Mouse (Mus musculus): ENCODE results near the gene Cd47. TPM values are rescaled to one million over a fixed set of nuclear protein-coding genes. Genes with fewer than 3 reads are reported as not detected.

The Cd47 gene
- total RNA-seq, 1 experiment from 2014 or later = 337 TPM

DNA sequence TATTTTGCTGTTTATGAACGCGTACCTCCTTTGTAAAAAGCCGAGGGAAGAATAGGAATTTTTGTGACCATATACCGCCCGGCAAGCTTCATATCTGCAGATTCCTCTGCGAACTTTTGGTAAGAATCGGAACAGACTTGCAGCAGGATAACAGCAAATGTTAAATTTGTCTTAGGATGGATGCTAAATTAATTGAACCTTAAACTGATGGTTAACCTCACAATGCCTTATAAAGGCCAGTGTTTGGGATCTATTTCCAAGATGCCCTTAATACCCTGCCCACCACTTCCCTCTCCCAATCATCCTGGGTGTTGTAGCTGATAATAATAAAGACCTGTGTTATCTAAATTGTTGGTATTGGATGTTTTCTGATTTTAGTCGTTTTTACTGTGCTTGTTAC lies 56.3 kb downstream of the Cd47 start:
- ATAC-seq (replicated peaks; ENCODE audit: insufficient number of reproducible peaks, low FRiP score, low TSS enrichment, poor library complexity, severe bottlenecking) = no peak

DNA sequence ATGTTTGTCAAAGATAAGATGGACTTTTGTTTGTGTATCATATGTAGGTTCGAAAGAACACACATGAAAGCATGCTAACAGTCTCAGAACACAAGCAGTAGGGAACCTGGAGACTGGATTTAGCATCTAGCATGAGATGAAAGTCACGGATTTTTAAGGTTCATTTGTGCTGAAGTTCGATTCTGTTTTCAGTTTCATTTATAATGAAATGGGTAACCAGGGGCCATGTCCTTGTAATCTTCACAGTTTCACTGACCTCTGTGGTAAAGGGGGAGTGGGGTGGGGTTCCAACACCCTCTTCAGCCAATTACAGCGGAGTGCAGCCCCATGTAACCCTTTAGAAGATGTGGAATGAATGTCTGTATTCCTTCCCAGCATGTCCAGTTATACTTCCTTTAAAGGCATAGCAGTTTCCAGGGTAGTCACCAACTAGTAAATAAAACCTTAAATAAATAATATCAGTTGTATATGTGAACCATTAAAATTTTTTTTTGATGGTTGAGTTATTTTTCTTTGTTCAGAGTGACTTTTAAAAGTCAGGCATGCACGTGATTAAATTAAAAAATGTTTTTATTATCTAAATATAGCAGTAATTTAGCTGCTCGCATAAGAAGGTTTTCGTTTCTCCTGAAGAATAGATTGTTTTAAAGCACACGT lies 57.3 kb downstream of the Cd47 start:
- no peak for ATAC-seq (replicated peaks; ENCODE audit: insufficient number of reproducible peaks, low FRiP score, low TSS enrichment, poor library complexity, severe bottlenecking)

DNA sequence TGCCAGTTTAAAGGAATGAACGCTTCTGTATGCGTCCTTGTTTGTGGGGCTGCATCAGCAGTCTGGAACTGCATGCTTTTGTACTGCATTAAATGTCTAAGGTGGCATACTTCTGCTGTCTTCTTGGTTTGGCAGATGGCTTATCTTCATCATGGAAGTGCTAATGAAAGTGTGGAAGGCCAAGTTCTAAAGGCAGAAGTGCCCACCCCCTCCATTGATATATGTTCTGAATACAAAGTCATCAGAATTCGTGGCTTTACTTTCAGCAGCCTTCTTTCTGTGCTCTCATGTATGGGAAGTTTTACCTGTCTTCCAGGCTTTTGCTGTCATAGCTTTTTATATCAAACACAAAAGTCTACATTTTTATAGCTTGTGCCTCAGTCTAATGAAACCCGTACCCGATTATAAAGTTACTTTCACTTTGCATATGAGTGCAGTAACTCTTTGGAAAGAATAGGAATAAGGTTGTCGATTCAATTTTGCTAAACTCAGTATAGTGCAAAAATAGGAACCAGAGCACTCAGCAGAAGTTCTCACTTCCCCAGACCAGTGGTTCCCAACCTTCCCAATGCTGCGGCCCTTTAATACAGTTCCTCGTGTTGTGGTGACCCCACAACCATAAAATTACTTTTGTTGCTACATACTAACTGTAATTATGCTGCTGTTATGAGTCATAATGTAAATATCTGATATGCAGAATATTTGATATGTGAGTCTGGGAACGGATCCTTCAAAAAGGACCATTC lies 58.0 kb downstream of the Cd47 start:
- 0 out of 2 replicates have a peak, but pooled peaks have one; percentile 15 for ATAC-seq (replicated peaks; ENCODE audit: insufficient number of reproducible peaks, low FRiP score, low TSS enrichment, poor library complexity, severe bottlenecking)

DNA sequence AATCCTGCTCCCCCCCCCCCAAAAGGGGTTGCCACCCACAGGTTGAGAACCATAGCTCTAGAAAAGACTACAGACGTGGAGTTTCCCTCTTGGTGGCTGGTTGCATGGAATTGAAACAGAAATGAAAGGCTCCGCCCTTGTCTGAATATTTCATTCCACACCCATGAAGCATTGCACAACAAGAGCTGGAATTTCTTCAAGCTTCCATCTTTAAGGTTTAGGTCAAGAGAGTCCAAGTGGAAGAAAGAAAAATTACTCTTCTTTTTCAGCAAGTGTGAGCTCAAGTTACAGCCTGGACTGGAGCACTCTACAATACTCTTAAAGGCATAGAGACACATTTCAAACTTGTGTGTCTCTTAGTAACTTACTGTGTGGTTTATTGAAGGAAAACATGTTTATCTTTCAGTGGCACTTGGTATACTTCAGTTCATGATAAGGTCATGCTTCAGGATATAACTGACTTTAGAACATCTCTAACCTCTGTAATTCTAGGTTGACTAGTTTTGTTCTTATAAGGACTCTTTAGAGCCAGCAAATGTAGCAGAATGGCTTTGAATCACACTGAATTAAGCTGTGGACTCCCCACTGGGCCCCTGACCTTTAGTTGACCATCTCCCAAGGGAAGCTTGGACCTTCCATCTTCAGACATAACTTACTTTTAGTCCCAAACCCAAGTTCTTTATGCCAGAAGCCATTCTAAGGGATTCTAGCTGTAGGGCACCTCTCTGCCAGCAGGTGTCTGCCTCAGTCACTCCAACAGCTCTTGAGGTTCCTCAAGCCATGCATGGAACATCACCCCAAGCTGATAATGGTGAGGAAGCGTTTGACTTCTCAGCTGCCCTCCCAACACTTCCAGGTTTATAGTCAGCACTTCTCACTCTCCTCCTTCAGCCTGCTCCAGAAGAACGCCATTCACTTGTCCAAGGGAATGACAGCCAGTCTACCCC lies 58.8 kb downstream of the Cd47 start:
- no peak for ATAC-seq (replicated peaks; ENCODE audit: insufficient number of reproducible peaks, low FRiP score, low TSS enrichment, poor library complexity, severe bottlenecking)

DNA sequence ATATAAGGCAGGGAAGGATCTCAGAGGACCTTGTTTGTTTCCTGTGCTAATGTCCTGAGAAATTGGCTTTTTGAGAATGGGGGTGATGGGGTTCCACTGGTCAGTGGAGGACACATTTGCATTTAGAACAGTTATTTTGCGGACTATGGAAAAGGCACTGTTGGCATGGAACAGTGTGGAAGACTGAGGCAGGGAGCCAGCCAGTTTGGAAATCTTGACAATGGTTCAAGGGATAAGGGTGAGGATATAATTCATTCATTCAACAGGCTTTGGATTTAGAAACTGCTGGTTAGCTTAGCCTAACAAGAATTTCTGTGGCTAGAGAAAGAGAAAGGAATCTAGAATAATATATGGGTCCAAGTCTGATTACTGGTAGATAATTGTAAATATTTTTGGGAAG lies 61.7 kb downstream of the Cd47 start:
- ATAC-seq (replicated peaks; ENCODE audit: insufficient number of reproducible peaks, low FRiP score, low TSS enrichment, poor library complexity, severe bottlenecking) = no peak

DNA sequence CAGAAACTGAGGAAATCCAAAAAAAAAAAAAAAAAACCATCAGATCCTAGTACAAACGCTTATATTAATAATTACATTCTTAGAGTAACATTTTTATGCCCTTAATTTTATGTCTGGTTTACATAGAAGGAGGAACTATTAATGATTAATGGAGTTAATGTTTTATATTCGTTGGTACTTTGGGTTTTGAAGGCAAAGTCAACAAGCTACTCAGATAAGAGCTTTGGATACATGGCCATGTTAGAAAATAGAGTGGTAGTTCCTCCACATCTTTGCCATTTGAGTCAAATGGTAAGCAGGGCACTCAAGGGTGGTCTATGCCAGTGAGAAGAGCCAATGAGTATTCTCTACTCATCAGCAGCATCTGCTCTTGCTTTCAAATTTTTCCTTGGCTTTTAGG lies 66.3 kb downstream of the Cd47 start:
- ATAC-seq (replicated peaks; ENCODE audit: insufficient number of reproducible peaks, low FRiP score, low TSS enrichment, poor library complexity, severe bottlenecking) = no peak

DNA sequence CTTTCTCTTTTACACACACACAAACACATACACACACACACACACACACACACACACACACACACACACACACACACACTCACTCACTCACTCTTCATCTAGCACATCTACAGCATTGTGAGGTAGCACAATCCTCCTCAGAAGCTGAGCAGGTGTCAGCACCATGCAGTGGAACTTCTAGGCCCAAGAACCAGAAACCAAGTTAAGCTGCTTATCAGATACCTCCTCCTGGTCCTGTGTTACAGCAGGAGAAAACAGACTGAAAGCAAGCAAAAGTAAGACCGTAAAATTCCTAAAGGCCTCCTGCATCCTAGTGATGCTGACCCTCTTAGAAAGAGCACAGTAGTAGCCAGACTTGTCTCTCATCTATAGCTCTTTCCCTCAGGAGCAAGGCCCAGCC lies 67.9 kb downstream of the Cd47 start:
- ATAC-seq (replicated peaks; ENCODE audit: insufficient number of reproducible peaks, low FRiP score, low TSS enrichment, poor library complexity, severe bottlenecking) = no peak

DNA sequence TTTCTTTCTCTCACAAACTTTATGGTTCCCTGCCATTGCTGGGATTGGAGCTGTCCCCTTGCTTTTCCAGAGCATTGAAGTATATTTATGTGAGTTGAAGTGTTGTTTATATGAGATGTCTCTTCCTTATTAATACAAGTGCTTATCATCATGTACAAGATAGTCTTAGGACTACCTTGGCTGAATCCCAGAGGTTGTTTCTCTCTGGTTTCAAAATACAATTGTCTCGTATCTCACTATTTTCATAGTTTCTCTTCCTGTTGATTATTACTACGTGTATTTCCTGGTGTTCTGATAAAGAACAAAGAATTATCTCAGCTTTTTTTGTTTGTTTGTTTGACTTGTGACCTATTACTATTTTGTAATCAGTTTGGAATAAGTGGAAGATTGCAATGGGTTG lies 73.6 kb downstream of the Cd47 start:
- ATAC-seq (replicated peaks; ENCODE audit: insufficient number of reproducible peaks, low FRiP score, low TSS enrichment, poor library complexity, severe bottlenecking) = no peak

DNA sequence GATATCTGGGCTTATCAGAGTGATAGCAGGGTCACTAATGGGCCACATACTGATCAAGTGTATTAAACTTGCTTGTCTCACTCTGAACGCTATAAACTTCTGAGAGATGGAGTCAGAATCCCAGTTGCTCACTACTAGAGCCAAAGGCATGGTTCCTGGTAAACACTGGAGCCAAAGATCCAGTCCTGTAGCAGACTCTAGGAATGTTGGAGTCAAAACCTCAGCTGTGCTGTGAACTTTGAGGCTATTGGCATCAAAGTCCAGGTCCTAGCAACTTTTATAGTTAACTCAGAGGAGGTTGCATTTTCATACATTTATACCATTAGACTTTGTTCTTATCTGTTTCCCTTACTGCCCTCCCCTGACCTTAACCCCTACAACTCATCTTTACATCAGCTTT lies 74.2 kb downstream of the Cd47 start:
- no peak for ATAC-seq (replicated peaks; ENCODE audit: insufficient number of reproducible peaks, low FRiP score, low TSS enrichment, poor library complexity, severe bottlenecking)

DNA sequence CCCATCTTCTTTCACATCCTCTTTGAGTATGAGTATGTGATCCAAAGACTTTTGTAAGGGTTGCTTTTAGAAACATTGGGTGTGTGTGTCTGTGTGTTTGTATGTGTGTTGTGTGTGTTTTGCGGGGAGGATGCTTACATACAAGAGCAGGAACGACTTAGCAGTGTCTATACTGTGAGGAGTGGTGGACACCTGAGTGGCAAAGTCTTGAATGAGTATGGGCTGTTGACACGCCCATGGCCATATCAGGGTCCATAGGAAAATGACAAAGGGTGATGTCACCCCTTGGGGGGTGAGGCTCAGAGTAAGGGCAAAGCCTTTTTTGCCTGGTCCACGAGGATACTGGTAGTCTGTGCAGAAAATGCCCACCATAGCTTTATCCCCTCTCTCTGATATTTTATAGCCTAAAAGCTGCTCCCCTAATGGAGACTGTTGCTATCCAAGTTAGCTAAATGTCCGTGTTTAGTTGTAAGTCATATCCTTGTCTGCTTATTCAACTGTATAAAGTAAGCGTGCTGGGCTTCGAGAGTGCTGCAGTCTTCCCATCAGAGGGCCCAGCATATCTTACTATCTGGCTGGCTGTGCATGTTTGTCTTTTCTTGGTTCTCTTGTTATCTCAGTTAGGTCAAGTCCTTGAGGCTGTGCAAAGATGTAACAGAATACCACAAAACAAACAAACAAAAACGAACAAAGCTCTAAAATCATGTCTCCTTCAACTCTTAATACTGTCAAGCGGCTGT lies 76.1 kb downstream of the Cd47 start:
- ATAC-seq (replicated peaks; ENCODE audit: insufficient number of reproducible peaks, low FRiP score, low TSS enrichment, poor library complexity, severe bottlenecking) = peak; percentile 40; the same call in 1 of the 2 replicates

DNA sequence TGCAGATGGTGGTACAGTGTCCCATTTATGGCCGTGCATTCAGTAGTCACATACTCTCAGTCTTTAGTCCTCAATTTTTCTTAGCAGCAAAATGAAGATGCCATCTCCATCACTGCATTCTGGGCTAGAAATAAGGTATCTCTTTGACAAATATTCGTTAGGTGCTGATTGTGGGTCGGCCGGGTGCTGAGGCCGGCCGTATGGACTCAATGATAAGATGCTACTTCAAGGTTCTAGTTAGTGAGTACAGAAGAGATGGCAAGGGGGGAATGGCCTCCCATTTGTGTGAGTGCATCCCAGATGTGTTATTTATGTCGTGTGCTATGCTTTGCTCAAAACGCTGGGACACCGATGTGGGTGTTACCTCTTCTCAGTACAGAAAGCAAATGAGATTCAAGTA lies 76.9 kb downstream of the Cd47 start:
- ATAC-seq (replicated peaks; ENCODE audit: insufficient number of reproducible peaks, low FRiP score, low TSS enrichment, poor library complexity, severe bottlenecking) = no peak

DNA sequence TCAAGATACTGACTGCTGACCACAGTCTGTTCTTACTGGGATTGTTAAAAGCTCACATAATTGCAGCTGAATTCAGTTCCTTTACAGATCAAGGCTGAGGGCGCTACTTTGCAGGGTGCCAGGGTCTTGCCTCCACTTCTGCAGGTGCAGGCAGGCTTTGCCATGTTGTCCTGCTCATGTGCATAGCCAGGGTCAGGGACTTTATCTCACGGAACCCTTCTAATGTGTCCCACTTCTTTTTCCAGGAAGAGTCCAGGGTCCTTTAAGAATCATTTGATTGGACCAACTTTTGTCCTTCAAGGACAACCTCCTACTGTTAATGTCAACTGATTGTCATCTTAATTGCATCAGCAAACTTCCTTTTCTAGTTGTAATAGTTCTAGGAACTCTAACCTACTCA lies 77.7 kb downstream of the Cd47 start:
- ATAC-seq (replicated peaks; ENCODE audit: insufficient number of reproducible peaks, low FRiP score, low TSS enrichment, poor library complexity, severe bottlenecking) = no peak

DNA sequence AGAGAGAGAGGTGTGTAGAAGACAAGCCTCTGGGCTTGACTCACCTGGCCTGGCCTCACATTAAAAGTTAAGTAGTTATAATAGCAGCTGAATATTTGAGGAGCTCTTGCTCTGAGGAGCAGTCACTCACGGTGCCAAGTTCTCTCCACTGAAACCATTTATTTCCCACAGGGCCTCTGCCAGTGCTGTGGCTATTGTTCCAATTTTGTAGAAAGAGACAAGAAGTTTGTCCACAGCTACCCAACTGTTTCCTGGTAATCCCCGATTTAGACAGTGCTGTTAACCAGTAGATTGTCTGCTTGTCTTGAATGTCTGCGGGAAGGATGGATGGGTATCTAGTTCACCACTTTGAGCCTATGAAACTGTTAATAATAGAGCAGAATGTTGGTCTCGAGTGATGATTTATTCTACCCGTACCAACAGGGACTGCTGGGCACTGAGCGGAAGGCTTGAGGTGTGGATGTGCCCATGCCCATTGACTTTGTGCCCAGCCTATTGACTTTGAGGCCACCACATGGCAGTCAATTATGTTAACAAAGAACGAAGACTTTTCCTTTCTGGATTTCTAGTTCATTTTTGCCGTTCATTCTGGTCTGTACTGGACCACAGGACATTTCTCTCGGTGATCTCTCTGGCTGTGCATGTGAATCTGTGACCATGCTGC lies 86.2 kb downstream of the Cd47 start:
- ATAC-seq (replicated peaks; ENCODE audit: insufficient number of reproducible peaks, low FRiP score, low TSS enrichment, poor library complexity, severe bottlenecking) = no peak

DNA sequence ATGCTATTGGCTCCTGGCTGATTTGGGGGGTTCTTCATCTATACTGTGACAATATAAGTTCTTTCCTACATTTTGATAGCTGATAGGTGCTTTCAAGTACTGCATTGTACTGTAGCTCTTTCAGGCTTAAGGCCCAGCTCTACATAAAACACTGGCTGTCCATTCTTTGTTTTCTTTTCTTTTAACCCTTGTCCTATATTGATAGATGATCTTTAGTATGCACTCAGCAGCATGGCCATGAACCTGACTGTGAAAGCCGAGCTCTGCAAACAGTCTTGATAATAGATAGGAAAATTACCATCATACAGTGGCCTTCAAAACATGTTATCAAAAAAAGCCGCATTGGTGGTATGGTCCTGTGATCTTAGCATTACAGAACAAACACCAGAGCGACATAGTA lies 87.0 kb downstream of the Cd47 start:
- ATAC-seq (replicated peaks; ENCODE audit: insufficient number of reproducible peaks, low FRiP score, low TSS enrichment, poor library complexity, severe bottlenecking) = no peak

DNA sequence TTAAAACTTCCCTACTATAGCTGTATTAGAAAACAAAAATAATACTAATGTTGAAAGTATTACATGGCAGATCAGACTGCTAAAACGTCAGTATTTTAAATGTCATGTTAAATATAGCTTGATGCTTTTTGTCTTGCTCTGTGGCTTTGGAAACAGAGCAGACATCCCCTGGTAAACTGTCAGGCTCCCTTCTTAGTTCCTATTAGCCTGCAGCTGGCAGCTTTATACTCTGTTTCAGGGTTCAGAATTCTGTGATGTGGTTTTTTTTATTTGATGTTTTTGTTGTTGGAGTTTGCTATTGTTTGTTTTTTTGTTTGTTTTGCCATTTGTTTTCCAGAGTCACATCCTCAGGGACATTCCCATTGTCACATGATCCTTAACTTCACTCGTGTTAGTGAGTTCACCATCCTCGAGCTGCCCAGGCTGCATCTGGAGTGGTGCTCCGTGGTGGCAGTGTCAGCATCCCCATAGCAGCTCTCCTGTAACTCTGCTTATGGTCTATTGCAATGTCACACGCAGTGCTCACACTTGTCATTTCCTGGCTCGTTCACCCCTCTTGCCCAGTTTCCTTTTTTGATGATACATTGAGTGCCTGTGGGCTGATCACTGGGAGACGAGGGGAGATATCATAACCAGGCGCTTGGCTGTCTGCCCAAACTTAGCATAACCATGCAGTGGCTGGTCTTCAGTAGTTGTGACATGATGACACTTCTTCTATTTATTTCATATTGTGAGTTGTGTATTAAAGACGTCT lies 87.7 kb downstream of the Cd47 start:
- peak; percentile 88 for ATAC-seq (replicated peaks; ENCODE audit: insufficient number of reproducible peaks, low FRiP score, low TSS enrichment, poor library complexity, severe bottlenecking)

DNA sequence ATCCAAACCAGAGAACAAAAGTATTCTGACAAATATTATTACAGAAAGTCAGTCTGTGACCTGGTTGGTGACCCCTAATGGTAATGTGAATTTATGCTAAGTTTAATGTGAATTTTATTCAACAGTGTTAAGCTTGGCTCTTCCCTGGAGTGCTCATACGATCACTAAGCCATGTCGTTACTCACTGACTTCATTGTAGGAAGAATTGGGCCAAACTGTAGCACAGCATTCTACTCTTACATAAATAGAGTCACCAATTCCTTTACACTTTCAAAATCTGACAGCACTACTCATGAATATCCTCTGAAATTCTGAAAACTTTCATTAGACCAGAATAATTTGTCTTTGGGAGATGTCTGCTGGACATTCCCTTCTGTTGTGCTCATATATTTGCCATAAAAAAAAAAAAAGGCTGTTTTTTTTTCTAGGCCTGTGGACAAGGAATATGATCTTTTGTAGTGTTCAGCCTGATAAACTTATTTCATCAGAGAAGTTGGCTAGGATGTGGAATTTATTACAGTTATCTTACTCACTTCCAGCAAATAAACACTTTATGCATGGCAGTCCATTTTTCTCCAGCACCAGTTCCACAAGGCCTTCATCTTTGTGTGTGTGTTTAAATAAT lies 88.8 kb downstream of the Cd47 start:
- no peak for ATAC-seq (replicated peaks; ENCODE audit: insufficient number of reproducible peaks, low FRiP score, low TSS enrichment, poor library complexity, severe bottlenecking)

DNA sequence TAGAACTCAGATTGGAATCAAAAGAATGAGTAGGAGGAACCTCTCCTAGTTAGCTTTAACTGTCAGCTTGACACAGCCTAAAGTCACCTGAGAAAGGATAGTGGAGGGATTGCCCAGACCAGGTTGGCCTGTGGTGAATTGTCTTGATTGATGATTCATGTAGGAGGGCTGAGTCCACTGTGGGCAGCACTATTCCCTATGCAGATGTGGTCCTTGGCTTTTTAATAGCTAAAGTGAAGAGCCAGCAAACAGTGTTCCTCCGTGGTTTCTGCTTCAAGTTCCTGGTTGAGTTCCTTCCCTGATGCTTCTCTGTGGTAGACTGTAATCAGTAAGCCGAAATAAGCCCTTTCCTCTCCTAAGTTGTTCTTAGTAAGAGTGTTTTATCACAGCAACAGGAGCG lies 91.9 kb downstream of the Cd47 start:
- no peak for ATAC-seq (replicated peaks; ENCODE audit: insufficient number of reproducible peaks, low FRiP score, low TSS enrichment, poor library complexity, severe bottlenecking)
